Mouse (Mus musculus) MEL (cell line): Measurements from ENCODE around the gene Gjc3.

Experiments used
- CTCF ChIP-seq, 3 experiments: IDR thresholded peaks in 2 of 3; conservative IDR thresholded peaks in 1 of 3; 2 replicates each; pipeline ENCODE4 v1.5.1; 2011 to 2012; ENCODE audit warnings: low read length in 3 of 3, low read depth in 2 of 3, mild to moderate bottlenecking in 2 of 3, improper control_type of control experiment in 1 of 3, inconsistent platforms in 1 of 3, mixed read lengths in 1 of 3, moderate library complexity in 1 of 3; ENCODE audit not compliant: control insufficient read depth in 1 of 3, insufficient read depth in 1 of 3, poor library complexity in 1 of 3, severe bottlenecking in 1 of 3
- E2F4 ChIP-seq: IDR thresholded peaks from 2 replicates; pipeline ENCODE4 v1.6.1; 2011; ENCODE audit warnings: low read depth, low read length, improper control_type of control experiment, borderline replicate concordance
- EP300 ChIP-seq, 2 experiments: IDR thresholded peaks; 2 replicates each; pipeline ENCODE4 v1.6.1; 2011; ENCODE audit warnings: improper control_type of control experiment in 2 of 2, low read length in 2 of 2, low read depth in 1 of 2, mild to moderate bottlenecking in 1 of 2
- MAX ChIP-seq: IDR thresholded peaks from 2 replicates; pipeline ENCODE4 v1.6.1; 2011; ENCODE audit warnings: low read length, improper control_type of control experiment
- MAZ ChIP-seq: IDR thresholded peaks from 2 replicates; pipeline ENCODE4 v1.6.1; 2012; ENCODE audit warnings: low read depth, mild to moderate bottlenecking, inconsistent platforms, low read length, improper control_type of control experiment
- POLR2A ChIP-seq, 2 experiments: IDR thresholded peaks; 2 replicates each; pipeline ENCODE4 v1.6.1; 2011 to 2012; ENCODE audit warnings: low read length in 2 of 2, mild to moderate bottlenecking in 2 of 2, control low read depth in 1 of 2, improper control_type of control experiment in 1 of 2, low read depth in 1 of 2, moderate library complexity in 1 of 2; ENCODE audit not compliant: control insufficient read depth in 1 of 2, insufficient read depth in 1 of 2, poor library complexity in 1 of 2
- RCOR1 ChIP-seq: IDR thresholded peaks from 2 replicates; pipeline ENCODE4 v1.6.1; 2012; ENCODE audit warnings: low read depth, mild to moderate bottlenecking, inconsistent platforms, low read length, improper control_type of control experiment
- SIN3A ChIP-seq: IDR thresholded peaks from 2 replicates; pipeline ENCODE4 v1.6.1; 2012; ENCODE audit warnings: low read length, improper control_type of control experiment, inconsistent platforms
- SMC3 ChIP-seq: IDR thresholded peaks from 2 replicates; pipeline ENCODE4 v1.6.1; 2011; ENCODE audit warnings: low read depth, low read length, improper control_type of control experiment
- USF1 ChIP-seq: IDR thresholded peaks from 2 replicates; pipeline ENCODE4 v1.6.1; 2014; ENCODE audit warnings: low read depth, mild to moderate bottlenecking, inconsistent platforms, low read length, improper control_type of control experiment, moderate library complexity
- USF2 ChIP-seq, 2 experiments: IDR thresholded peaks; 2 replicates each; pipeline ENCODE4 v1.6.1; 2011 to 2012; ENCODE audit warnings: improper control_type of control experiment in 2 of 2, low read length in 2 of 2, borderline replicate concordance in 1 of 2, inconsistent platforms in 1 of 2, low read depth in 1 of 2, mild to moderate bottlenecking in 1 of 2; ENCODE audit not compliant: insufficient read depth in 1 of 2
- ZC3H11A ChIP-seq: IDR thresholded peaks from 2 replicates; pipeline ENCODE4 v1.6.1; 2012; ENCODE audit warnings: low read depth, mild to moderate bottlenecking, inconsistent platforms, low read length, improper control_type of control experiment
- ZNF384 ChIP-seq: IDR thresholded peaks from 2 replicates; pipeline ENCODE4 v1.6.1; 2012; ENCODE audit warnings: low read depth, mild to moderate bottlenecking, inconsistent platforms, low read length, improper control_type of control experiment

GRCm38 (mm10) chr5:137956404-137956803, 6.5 kb downstream of the Gjc3 start:
- TF ChIP-seq SMC3 = no peak
- no peak for TF ChIP-seq CTCF (IDR thresholded peaks at IDR 0.05 in 2 of 3, conservative IDR thresholded peaks at IDR 0.05 in 1 of 3; ENCODE audit: control insufficient read depth in 1 of 3, insufficient read depth in 1 of 3, low read depth in 2 of 3, low read length in 3 of 3, poor library complexity in 1 of 3, severe bottlenecking in 1 of 3)
- no peak for TF ChIP-seq POLR2A (IDR thresholded peaks at IDR 0.05; ENCODE audit: control insufficient read depth in 1 of 2, insufficient read depth in 1 of 2, low read depth in 1 of 2, low read length in 2 of 2, poor library complexity in 1 of 2)
- TF ChIP-seq ZC3H11A = no peak
- no peak for TF ChIP-seq USF1
- TF ChIP-seq EP300 (IDR thresholded peaks at IDR 0.05; ENCODE audit: low read depth in 1 of 2, low read length in 2 of 2) = no peak
- TF ChIP-seq MAX = no peak
- no peak for TF ChIP-seq USF2 (IDR thresholded peaks at IDR 0.05; ENCODE audit: borderline replicate concordance in 1 of 2, insufficient read depth in 1 of 2, low read depth in 1 of 2, low read length in 2 of 2)
- no peak for TF ChIP-seq E2F4
- no peak; the same call in 1 of the 2 replicates for TF ChIP-seq RCOR1
- TF ChIP-seq SIN3A = no peak
- TF ChIP-seq ZNF384 = no peak
- TF ChIP-seq MAZ = no peak
